Mouse (Mus musculus) heart, adult 18-20 months (tissue): ENCODE results near the gene Sez6. TPM values are rescaled to one million over a fixed set of nuclear protein-coding genes. Genes with fewer than 3 reads are reported as not detected.

Experiments used
- DNase-seq, 2 experiments: peaks; one replicate each; pipeline ENCODE4 v3.0.0; 2021 to 2022; ENCODE audit warnings: mixed read lengths in 1 of 2
- total RNA-seq, 2 experiments: library from RNA; stranded (reverse); gene quantifications; 2 replicates each; pipeline ENCODE4 v1.2.3; 2021

Sez6 gene
- total RNA-seq, 2 experiments from 2014 or later, result 0.12 to 0.31 TPM

- DNase-seq, result peak; percentile 96 to 99
Observed at GRCm38 (mm10) chr11:77981609-77982440, 51.2 kb downstream of the Sez6 start.

- DNase-seq, result peak; percentile 100
Observed at GRCm38 (mm10) chr11:77982441-77982905, 51.9 kb downstream of the Sez6 start, which contains the start of gene Phf12. Gene Phf12 (plus strand): TSS chr11:77982754.

GRCm38 (mm10) chr11:77983191-77983936, 52.8 kb downstream of the Sez6 start:
- peak; percentile 52 to 55 for DNase-seq

- DNase-seq, result peak; percentile 73 to 81
Observed at GRCm38 (mm10) chr11:77983937-77984835, 53.6 kb downstream of the Sez6 start.

GRCm38 (mm10) chr11:77984836-77985231, 54.2 kb downstream of the Sez6 start:
- peak; percentile 51 to 73 for DNase-seq

GRCm38 (mm10) chr11:77985541-77986065, 55.0 kb downstream of the Sez6 start:
- no peak for DNase-seq

- peak; percentile 46 to 51 for DNase-seq
Observed at GRCm38 (mm10) chr11:77989071-77989690, 58.6 kb downstream of the Sez6 start.

- DNase-seq, result peak; percentile 41 to 60
Observed at GRCm38 (mm10) chr11:77995556-77995955, 65.0 kb downstream of the Sez6 start.

GRCm38 (mm10) chr11:78006446-78006845, 75.8 kb downstream of the Sez6 start:
- peak; percentile 46 to 64 for DNase-seq

GRCm38 (mm10) chr11:78019676-78020075, 89.1 kb downstream of the Sez6 start:
- DNase-seq, result peak; percentile 65 to 85

- peak in 1 of 2 experiments; percentile 40 for DNase-seq
Observed at GRCm38 (mm10) chr11:78023607-78024006, 93.0 kb downstream of the Sez6 start.

Other genes with a start within 250 kb of the Sez6 start
- 10 to 100 TPM; 47.0 to 47.9 TPM for gene Nufip2, start 244.6 kb upstream of the Sez6 start, total RNA-seq
- not detected for gene Cryba1, start 205.5 kb upstream of the Sez6 start, total RNA-seq
- gene Myo18a, start 167.6 kb upstream of the Sez6 start, total RNA-seq, result 100 to 1,000 TPM; 228 to 270 TPM
- gene Gm10277, start 143.1 kb upstream of the Sez6 start, total RNA-seq, result not detected
- gene Pipox, start 36.7 kb upstream of the Sez6 start, total RNA-seq, result under 1 TPM; 0.50 to 0.87 TPM
- gene Phf12, start 52.0 kb downstream of the Sez6 start, total RNA-seq, result 10 to 100 TPM; 21.7 to 21.9 TPM
- 1 to 10 TPM; 4.1 to 5.2 TPM for gene Dhrs13, start 101.5 kb downstream of the Sez6 start, total RNA-seq
- 10 to 100 TPM; 54.1 to 56.0 TPM for gene Flot2, start 107.1 kb downstream of the Sez6 start, total RNA-seq
- gene Eral1, start 149.6 kb downstream of the Sez6 start, total RNA-seq, result 10 to 100 TPM; 28.9 to 29.3 TPM
- 10 to 100 TPM; 11.7 to 12.5 TPM for gene Fam222b, start 163.9 kb downstream of the Sez6 start, total RNA-seq
- gene Traf4, start 234.8 kb downstream of the Sez6 start, total RNA-seq, result 1 to 10 TPM; 3.2 to 4.6 TPM
- 1 to 10 TPM; 1.7 to 2.6 TPM for gene Nek8, start 245.9 kb downstream of the Sez6 start, total RNA-seq
- 10 to 100 TPM in 1 of 2 experiments, 1 to 10 TPM in 1; 3.2 to 10.6 TPM for gene Tlcd1, start 245.9 kb downstream of the Sez6 start, total RNA-seq